In genomic region chr12:91265462-91265861, GRCm38 (mm10) we compare ENCODE assay signal across 13 mouse cellular contexts.
DNase-seq lines count a peak whose midpoint lies in the region; ATAC-seq and TF ChIP-seq lines count a peak whose summit lies in the region.
"Had no signal": no experiment of that assay in that cellular context is flagged by ENCODE, and none has a peak within 500 bp of the region (broad histone marks: within the 10 kb centered on the region; RNA-seq: fewer than 3 reads in every experiment).

No protein-coding gene starts in this region.

- no peaks in the 10 kb centered on the region for H3K36me3 ChIP-seq in heart, embryonic 11.5 days (ENCODE audit: control insufficient read depth, insufficient read depth, low read length)
- no peaks in the 10 kb centered on the region for H3K36me3 ChIP-seq in forebrain, embryonic 13.5 days (ENCODE audit: poor library complexity, severe bottlenecking)
- H3K36me3 ChIP-seq in hindbrain, postnatal 0 days (ENCODE audit: insufficient read depth, low read length) = no peaks in the 10 kb centered on the region
- H3K36me3 ChIP-seq: limb, embryonic 12.5 days had no signal

- H3K27ac ChIP-seq in heart, embryonic 11.5 days (ENCODE audit: low read depth, low read length) = no peak overlapping the region
- no peak overlapping the region; the same call in 1 of the 2 replicates for H3K27ac ChIP-seq in forebrain, embryonic 13.5 days
- no peak overlapping the region for H3K27ac ChIP-seq in hindbrain, postnatal 0 days
- H3K27ac ChIP-seq: limb, embryonic 12.5 days had no signal

- no peak overlapping the region for H3K9ac ChIP-seq in heart, embryonic 11.5 days (ENCODE audit: low read depth, low read length)
- no peak overlapping the region for H3K9ac ChIP-seq in forebrain, embryonic 13.5 days
- H3K9ac ChIP-seq in hindbrain, postnatal 0 days (replicated peaks; ENCODE audit: low read length) = no peak overlapping the region
- H3K9ac ChIP-seq: limb, embryonic 12.5 days had no signal

- no peak overlapping the region for H3K4me2 ChIP-seq in heart, embryonic 11.5 days
- no peak overlapping the region for H3K4me2 ChIP-seq in forebrain, embryonic 13.5 days
- no peak overlapping the region for H3K4me2 ChIP-seq in hindbrain, postnatal 0 days (ENCODE audit: low read depth, low read length)
- H3K4me2 ChIP-seq: limb, embryonic 12.5 days had no signal

- H3K4me1 ChIP-seq in heart, embryonic 11.5 days (ENCODE audit: control insufficient read depth, insufficient read depth, low read length) = peaks cover 4% of the 10 kb centered on the region; the same call in 1 of the 2 replicates
- H3K4me1 ChIP-seq in forebrain, embryonic 13.5 days = peaks cover 15% of the 10 kb centered on the region
- no peaks in the 10 kb centered on the region for H3K4me1 ChIP-seq in hindbrain, postnatal 0 days (ENCODE audit: insufficient read depth, low read length)
- H3K4me1 ChIP-seq: limb, embryonic 12.5 days had no signal

- H3K9me3 ChIP-seq in heart, embryonic 11.5 days (replicated peaks; ENCODE audit: control insufficient read depth, low read length) = no peaks in the 10 kb centered on the region
- no peaks in the 10 kb centered on the region for H3K9me3 ChIP-seq in forebrain, embryonic 13.5 days (replicated peaks)
- H3K9me3 ChIP-seq in hindbrain, postnatal 0 days (ENCODE audit: low read length) = no peaks in the 10 kb centered on the region
- H3K9me3 ChIP-seq: limb, embryonic 12.5 days had no signal

- DNase-seq in heart, adult 9 months (ENCODE audit: low spot score in 2 of 2) = no peak
- peak; percentile 84 for DNase-seq in Muller cell, postnatal 12 days (ENCODE audit: inconsistent ontology term)
- peak; percentile 55 for DNase-seq in hindbrain, postnatal 0 days (ENCODE audit: low spot score)
- DNase-seq in right cerebral cortex, adult 18-20 months = no peak
- no peak for DNase-seq in gastrocnemius, postnatal 14 days
- DNase-seq: cerebellum, adult 11-12 months; lung, postnatal 10 days; thymus, postnatal 25 days had no signal

- H3K4me3 ChIP-seq in heart, embryonic 11.5 days (ENCODE audit: low read depth, low read length) = no peak overlapping the region
- no peak overlapping the region for H3K4me3 ChIP-seq in forebrain, embryonic 13.5 days
- H3K4me3 ChIP-seq in hindbrain, postnatal 0 days (ENCODE audit: low read length) = no peak overlapping the region
- H3K4me3 ChIP-seq: limb, embryonic 12.5 days had no signal

- intact Hi-C loops in gastrocnemius, postnatal 14 days (cut with DNase I; ENCODE audit: low total_unique reads) = no loop called here

- 43% methylated on average over 5 of the region's 5 CpGs for WGBS in heart, embryonic 11.5 days (ENCODE audit: insufficient replicate concordance)
- WGBS in forebrain, embryonic 13.5 days = 26% methylated on average over 5 of the region's 5 CpGs
- WGBS in hindbrain, postnatal 0 days = 17% methylated on average over 5 of the region's 5 CpGs

- TF ChIP-seq CTCF in hindbrain, postnatal 0 days (IDR thresholded peaks at IDR 0.05; ENCODE audit: low read depth) = no peak

- ATAC-seq in heart, embryonic 11.5 days (replicated peaks; ENCODE audit: insufficient number of reproducible peaks, low FRiP score, low TSS enrichment) = peak; percentile 55; the same call in 1 of the 2 replicates
- peak; percentile 80 for ATAC-seq in forebrain, embryonic 13.5 days
- ATAC-seq in hindbrain, postnatal 0 days = 0 out of 2 replicates have a peak, but pooled peaks have one; percentile 53
- no peak for ATAC-seq in granulocyte monocyte progenitor cell, adult 5-6 weeks (replicated peaks; ENCODE audit: poor library complexity, severe bottlenecking)
- ATAC-seq: activated CD4-positive, CD25-positive, alpha-beta regulatory T cell, adult 4 months had no signal

- H3K27me3 ChIP-seq in heart, embryonic 11.5 days (ENCODE audit: control insufficient read depth, insufficient read depth, low read length) = no peaks in the 10 kb centered on the region
- no peaks in the 10 kb centered on the region for H3K27me3 ChIP-seq in forebrain, embryonic 13.5 days
- no peaks in the 10 kb centered on the region for H3K27me3 ChIP-seq in hindbrain, postnatal 0 days (ENCODE audit: insufficient read depth, low read length)
- H3K27me3 ChIP-seq: limb, embryonic 12.5 days had no signal

Comparison
In these comparisons a context has a peak if more than half of its experiments do, and no peak if none do; other contexts are left out.
1. DNase-seq: peak in Muller cell, postnatal 12 days (single experiment) and hindbrain, postnatal 0 days (single experiment); none in heart, adult 9 months (0 of 2), right cerebral cortex, adult 18-20 months (single experiment) and gastrocnemius, postnatal 14 days (single experiment).